Mouse (Mus musculus) heart, postnatal 0 days (tissue): ENCODE results near the gene Nav1.

Source experiments
- CTCF ChIP-seq: IDR thresholded peaks from 2 replicates; pipeline ENCODE4 v1.5.1; 2016; ENCODE audit warnings: antibody characterized with exemption, control low read depth, low read depth
- EP300 ChIP-seq: IDR thresholded peaks from 2 replicates; pipeline ENCODE4 v1.6.1; 2016; ENCODE audit warnings: antibody characterized with exemption, low read depth

DNA sequence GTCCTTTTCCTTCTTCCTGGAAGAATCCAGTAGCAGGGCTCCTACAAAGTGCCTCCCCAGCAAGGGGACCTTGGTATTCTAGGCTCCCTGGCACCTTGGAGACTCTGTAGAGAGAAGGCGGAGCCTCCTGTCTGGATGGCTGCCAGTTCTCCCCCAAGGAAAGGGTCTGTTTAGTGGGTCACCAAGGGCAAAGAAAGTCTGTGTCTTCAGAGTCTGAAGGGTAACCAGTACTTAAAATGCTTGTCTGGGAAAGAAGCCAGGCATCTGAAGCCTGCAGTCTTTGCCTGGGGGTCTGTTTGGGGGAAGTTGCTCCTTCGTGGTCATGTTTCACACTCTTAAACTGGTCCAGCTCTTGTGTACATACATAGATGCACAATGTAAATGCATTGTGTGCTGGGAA is 29.3 kb downstream of the Nav1 start:
- TF ChIP-seq EP300 (no peak), CTCF (no peak)
